Comparison of ENCODE assay signal across 18 mouse cellular contexts in the genomic region with DNA sequence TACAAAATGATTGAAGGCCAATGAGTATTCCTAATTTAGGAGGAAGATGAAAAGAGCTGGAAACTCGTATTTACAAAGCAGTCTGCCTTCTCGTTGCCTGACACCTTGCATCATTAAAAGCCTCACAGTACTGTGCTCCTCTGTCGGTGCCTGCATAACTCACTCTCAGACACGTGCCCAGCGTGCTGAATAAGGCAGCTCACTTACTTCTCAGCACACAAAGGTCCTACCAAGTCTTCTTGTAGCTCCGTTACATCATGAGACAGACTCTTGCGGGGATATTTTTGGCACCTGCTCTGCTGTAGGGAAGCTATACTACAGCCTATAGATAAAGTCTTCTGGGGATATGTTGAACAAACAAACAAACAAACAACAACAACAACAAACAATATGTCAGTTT.
DNase-seq lines count a peak whose midpoint lies in the region; ATAC-seq and TF ChIP-seq lines count a peak whose summit lies in the region.
"Had no signal": no experiment of that assay in that cellular context is flagged by ENCODE, and none has a peak within 500 bp of the region (broad histone marks: within the 10 kb centered on the region; RNA-seq: fewer than 3 reads in every experiment).

No protein-coding gene starts in this region.

- no peak overlapping the region for H3K9ac ChIP-seq in limb, embryonic 12.5 days (replicated peaks)
- no peak overlapping the region for H3K9ac ChIP-seq in forebrain, embryonic 12.5 days
- no peak overlapping the region for H3K9ac ChIP-seq in hindbrain, embryonic 12.5 days
- H3K9ac ChIP-seq in midbrain, postnatal 0 days (replicated peaks; ENCODE audit: low read length, poor library complexity, severe bottlenecking), result no peak overlapping the region
- H3K9ac ChIP-seq: heart, embryonic 13.5 days; liver, embryonic 15.5 days; midbrain, embryonic 12.5 days had no signal

- H3K9me3 ChIP-seq in limb, embryonic 12.5 days, result no peaks in the 10 kb centered on the region
- H3K9me3 ChIP-seq in limb, embryonic 10.5 days (replicated peaks), result no peaks in the 10 kb centered on the region
- H3K9me3 ChIP-seq in forebrain, embryonic 12.5 days, result no peaks in the 10 kb centered on the region
- H3K9me3 ChIP-seq in hindbrain, embryonic 12.5 days (replicated peaks), result no peaks in the 10 kb centered on the region
- no peaks in the 10 kb centered on the region for H3K9me3 ChIP-seq in midbrain, postnatal 0 days (ENCODE audit: low read length)
- H3K9me3 ChIP-seq: heart, embryonic 13.5 days; liver, embryonic 15.5 days; midbrain, embryonic 12.5 days had no signal

- no peak for TF ChIP-seq CTCF in midbrain, postnatal 0 days (IDR thresholded peaks at IDR 0.05)

- no peak overlapping the region for H3K4me2 ChIP-seq in limb, embryonic 12.5 days
- H3K4me2 ChIP-seq in forebrain, embryonic 12.5 days, result no peak overlapping the region
- no peak overlapping the region for H3K4me2 ChIP-seq in hindbrain, embryonic 12.5 days (replicated peaks)
- no peak overlapping the region for H3K4me2 ChIP-seq in midbrain, postnatal 0 days (ENCODE audit: low read depth, low read length, poor library complexity, severe bottlenecking)
- H3K4me2 ChIP-seq: heart, embryonic 13.5 days; liver, embryonic 15.5 days; midbrain, embryonic 12.5 days had no signal

- 0 out of 2 replicates have a peak, but pooled peaks have one; percentile 58 for ATAC-seq in limb, embryonic 12.5 days (ENCODE audit: insufficient number of reproducible peaks, insufficient read depth, low FRiP score, low TSS enrichment, low read depth)
- ATAC-seq in forebrain, embryonic 12.5 days (ENCODE audit: low FRiP score), result peak; percentile 89
- ATAC-seq in hindbrain, embryonic 12.5 days (ENCODE audit: low FRiP score), result peak; percentile 84
- ATAC-seq in midbrain, postnatal 0 days (ENCODE audit: low FRiP score), result 0 out of 2 replicates have a peak, but pooled peaks have one; percentile 62
- ATAC-seq: Patski had no signal

- H3K36me3 ChIP-seq in limb, embryonic 12.5 days, result no peaks in the 10 kb centered on the region
- H3K36me3 ChIP-seq in limb, embryonic 10.5 days, result no peaks in the 10 kb centered on the region
- no peaks in the 10 kb centered on the region for H3K36me3 ChIP-seq in forebrain, embryonic 12.5 days (replicated peaks)
- no peaks in the 10 kb centered on the region for H3K36me3 ChIP-seq in hindbrain, embryonic 12.5 days
- H3K36me3 ChIP-seq in midbrain, postnatal 0 days (ENCODE audit: insufficient read depth, low read length), result no peaks in the 10 kb centered on the region
- H3K36me3 ChIP-seq: heart, embryonic 13.5 days; liver, embryonic 15.5 days; midbrain, embryonic 12.5 days had no signal

- H3K27me3 ChIP-seq in limb, embryonic 12.5 days, result 0 out of 2 replicates have a peak, but pooled peaks cover 3% of the 10 kb centered on the region
- no peaks in the 10 kb centered on the region for H3K27me3 ChIP-seq in limb, embryonic 10.5 days (ENCODE audit: low read depth, poor library complexity, severe bottlenecking)
- no peaks in the 10 kb centered on the region for H3K27me3 ChIP-seq in forebrain, embryonic 12.5 days
- no peaks in the 10 kb centered on the region for H3K27me3 ChIP-seq in hindbrain, embryonic 12.5 days
- H3K27me3 ChIP-seq in midbrain, postnatal 0 days (ENCODE audit: insufficient read depth, low read length), result no peaks in the 10 kb centered on the region
- H3K27me3 ChIP-seq: heart, embryonic 13.5 days; liver, embryonic 15.5 days; midbrain, embryonic 12.5 days had no signal

- peaks cover 25% of the 10 kb centered on the region for H3K4me1 ChIP-seq in limb, embryonic 12.5 days (replicated peaks)
- H3K4me1 ChIP-seq in limb, embryonic 10.5 days, result peaks cover 58% of the 10 kb centered on the region
- peaks cover 33% of the 10 kb centered on the region for H3K4me1 ChIP-seq in forebrain, embryonic 12.5 days
- 0 out of 2 replicates have a peak, but pooled peaks cover 5% of the 10 kb centered on the region for H3K4me1 ChIP-seq in hindbrain, embryonic 12.5 days
- no peaks in the 10 kb centered on the region for H3K4me1 ChIP-seq in midbrain, postnatal 0 days (ENCODE audit: insufficient read depth, low read length)
- H3K4me1 ChIP-seq: heart, embryonic 13.5 days; liver, embryonic 15.5 days had no signal

- no peak overlapping the region for H3K4me3 ChIP-seq in limb, embryonic 12.5 days (replicated peaks)
- no peak overlapping the region for H3K4me3 ChIP-seq in limb, embryonic 10.5 days
- no peak overlapping the region for H3K4me3 ChIP-seq in forebrain, embryonic 12.5 days (replicated peaks)
- no peak overlapping the region for H3K4me3 ChIP-seq in hindbrain, embryonic 12.5 days
- H3K4me3 ChIP-seq in midbrain, postnatal 0 days (ENCODE audit: low read depth, low read length), result no peak overlapping the region
- H3K4me3 ChIP-seq: heart, embryonic 13.5 days; liver, embryonic 15.5 days; midbrain, embryonic 12.5 days had no signal

- 38% methylated on average over 7 of the region's 7 CpGs for WGBS in limb, embryonic 12.5 days
- WGBS in limb, embryonic 10.5 days, result 42% methylated on average over 7 of the region's 7 CpGs
- 50% methylated on average over 7 of the region's 7 CpGs for WGBS in forebrain, embryonic 12.5 days
- WGBS in hindbrain, embryonic 12.5 days, result 45% methylated on average over 7 of the region's 7 CpGs
- WGBS in midbrain, postnatal 0 days, result 67% methylated on average over 7 of the region's 7 CpGs

- DNase-seq in limb, embryonic 10.5 days (ENCODE audit: low spot score), result no peak
- peak; percentile 38 for DNase-seq in midbrain, postnatal 0 days (ENCODE audit: low spot score)
- DNase-seq in lung, adult 18-20 months, result no peak
- DNase-seq in gastrocnemius, postnatal 4 days (ENCODE audit: low spot score in 2 of 2), result no peak
- no peak for DNase-seq in urinary bladder, postnatal 10 days (ENCODE audit: low spot score)
- DNase-seq: B cell, adult 2 months; cerebellum, adult 8-10 months; gastrocnemius, postnatal 25 days; kidney, adult 8-10 months; lung, postnatal 14 days; right cerebral cortex, adult 18-20 months had no signal

- no peak overlapping the region for H3K27ac ChIP-seq in limb, embryonic 12.5 days
- no peak overlapping the region for H3K27ac ChIP-seq in limb, embryonic 10.5 days
- H3K27ac ChIP-seq in forebrain, embryonic 12.5 days, result peak overlapping the region; percentile 2; the same call in 1 of the 2 replicates
- peak overlapping the region; percentile 60; the same call in 1 of the 2 replicates for H3K27ac ChIP-seq in hindbrain, embryonic 12.5 days
- no peak overlapping the region for H3K27ac ChIP-seq in midbrain, postnatal 0 days (ENCODE audit: low read depth, low read length)
- H3K27ac ChIP-seq: heart, embryonic 13.5 days; liver, embryonic 15.5 days; midbrain, embryonic 12.5 days had no signal

Comparison
In these comparisons a context has a peak if more than half of its experiments do, and no peak if none do; other contexts are left out.
1. H3K27ac ChIP-seq: peak in forebrain, embryonic 12.5 days (single experiment) and hindbrain, embryonic 12.5 days (single experiment); none in limb, embryonic 12.5 days (single experiment), limb, embryonic 10.5 days (single experiment) and midbrain, postnatal 0 days (single experiment).
2. Peak in every context shown above with its lines, with median percentiles within 50 percentile points of each other: ATAC-seq.